Mouse (Mus musculus): Measurements from ENCODE around the gene Pet2. TPM values are rescaled to one million over a fixed set of nuclear protein-coding genes. Genes with fewer than 3 reads are reported as not detected.

The Pet2 gene
- polyA plus RNA-seq (2016; fragmentation: Nextera tagmentation; extraction: Ambion mirVana): not detected in 2 replicates

- WGBS: 88% methylated on average over 9 of the region's 9 CpGs
- Histone ChIP-seq H3K27me3 (ENCODE audit: insufficient read depth, poor library complexity, severe bottlenecking) (no peaks in the 10 kb centered on the region), H3K4me3 (no peak within 1 kb of the TSS), H3K9me3 (no peaks in the 10 kb centered on the region), H3K36me3 (no peaks in the 10 kb centered on the region), H3K4me1 (no peaks in the 10 kb centered on the region), H3K27ac (no peak within 1 kb of the TSS)
- no peak for DNase-seq (ENCODE audit: low spot score)
Measured at GRCm38 (mm10) chrX:89409589-89409988, at the start of gene Pet2. Pet2 (minus strand) TSS chrX:89409689.
